Mouse (Mus musculus) ES-Bruce4 (cell line): ENCODE measurements around the gene Fuk. TPM values are rescaled to one million over a fixed set of nuclear protein-coding genes. Genes with fewer than 3 reads are reported as not detected.
"Not testable (repeated sequence)": the region's sequence is repeated elsewhere in the genome, so short reads cannot be mapped to it uniquely, and the experiment has no call there.

Source experiments
- H3K27ac ChIP-seq: 2 replicates; pipeline ENCODE4 v1.5.1; 2012; ENCODE audit warnings: low read length, inconsistent platforms; ENCODE audit not compliant: insufficient read depth
- H3K27me3 ChIP-seq: 2 replicates; pipeline ENCODE4 v1.6.1; 2012; ENCODE audit warnings: mild to moderate bottlenecking, low read length, inconsistent platforms; ENCODE audit not compliant: control insufficient read depth, poor library complexity, insufficient read depth, severe bottlenecking
- H3K36me3 ChIP-seq: 2 replicates; pipeline ENCODE4 v1.6.1; 2012; ENCODE audit warnings: inconsistent platforms, mild to moderate bottlenecking, low read length, moderate library complexity; ENCODE audit not compliant: control insufficient read depth, poor library complexity, insufficient read depth, severe bottlenecking
- H3K4me1 ChIP-seq: one replicate; pipeline ENCODE4 v1.8.1; 2011; ENCODE audit warnings: low read length; ENCODE audit not compliant: control insufficient read depth, insufficient read depth
- H3K4me3 ChIP-seq: 2 replicates; pipeline ENCODE4 v1.5.1; 2011; ENCODE audit warnings: low read depth, mild to moderate bottlenecking, low read length
- H3K9ac ChIP-seq: 2 replicates; pipeline ENCODE4 v1.6.1; 2012; ENCODE audit warnings: low read depth, mild to moderate bottlenecking, inconsistent platforms; ENCODE audit not compliant: poor library complexity, severe bottlenecking
- H3K9me3 ChIP-seq: replicated peaks from 2 replicates; pipeline ENCODE4 v1.6.1; 2012; ENCODE audit warnings: mild to moderate bottlenecking, low read length, inconsistent platforms; ENCODE audit not compliant: control insufficient read depth, poor library complexity, insufficient read depth, severe bottlenecking
- CTCF ChIP-seq: IDR thresholded peaks from one replicate; pipeline ENCODE4 v1.8.1; 2011; ENCODE audit warnings: low read depth, low read length
- EP300 ChIP-seq: IDR thresholded peaks from 2 replicates; pipeline ENCODE4 v1.6.1; 2011; ENCODE audit warnings: low read depth, low read length; ENCODE audit not compliant: insufficient read depth
- POLR2A ChIP-seq: IDR thresholded peaks from one replicate; pipeline ENCODE4 v1.8.1; 2011; ENCODE audit warnings: low read length; ENCODE audit not compliant: insufficient read depth
- polyA plus RNA-seq: library from polyadenylated mRNA; stranded (reverse); fragments of >200 nt; gene quantifications from 2 replicates; pipeline ENCODE4 v1.2.4, GENCODE M21; 2011; ENCODE audit warnings: low read depth; ENCODE audit not compliant: missing spikeins, insufficient read depth, insufficient read length

The Fuk gene
- polyA plus RNA-seq, 1 experiment = 14.8 TPM

- H3K9me3 ChIP-seq = no peaks in the 10 kb centered on the region
- H3K27me3 ChIP-seq = no peaks in the 10 kb centered on the region
- no peak for TF ChIP-seq POLR2A
- no peak for TF ChIP-seq EP300
- TF ChIP-seq CTCF = no peak
- H3K36me3 ChIP-seq = peaks cover 29% of the 10 kb centered on the region
- H3K4me1 ChIP-seq = no peaks in the 10 kb centered on the region
- no peak overlapping the region for H3K4me3 ChIP-seq
- no peak overlapping the region for H3K27ac ChIP-seq
- no peak overlapping the region for H3K9ac ChIP-seq
Observed at GRCm38 (mm10) chr8:110881741-110882310, 20.5 kb downstream of the Fuk start.

GRCm38 (mm10) chr8:110877862-110878261, 24.4 kb downstream of the Fuk start:
- no peak overlapping the region for H3K9ac ChIP-seq
- peaks cover 38% of the 10 kb centered on the region for H3K36me3 ChIP-seq
- H3K4me3 ChIP-seq = no peak overlapping the region
- H3K27me3 ChIP-seq = no peaks in the 10 kb centered on the region
- TF ChIP-seq POLR2A (no peak), EP300 (no peak), CTCF (no peak)
- no peak overlapping the region for H3K27ac ChIP-seq
- H3K4me1 ChIP-seq = no peaks in the 10 kb centered on the region
- H3K9me3 ChIP-seq = no peaks in the 10 kb centered on the region

- Histone ChIP-seq H3K4me3 (no peak overlapping the region), H3K4me1 (no peaks in the 10 kb centered on the region), H3K27me3 (no peaks in the 10 kb centered on the region), H3K9ac (no peak overlapping the region), H3K27ac (no peak overlapping the region), H3K36me3 (peaks cover 60% of the 10 kb centered on the region), H3K9me3 (no peaks in the 10 kb centered on the region)
- TF ChIP-seq EP300 (no peak), CTCF (no peak), POLR2A (no peak)
Observed at GRCm38 (mm10) chr8:110870501-110870900, 31.8 kb downstream of the Fuk start.

GRCm38 (mm10) chr8:110861347-110862025, 40.8 kb downstream of the Fuk start:
- not testable (repeated sequence) for H3K9me3 ChIP-seq, H3K27me3 ChIP-seq, H3K9ac ChIP-seq, H3K27ac ChIP-seq, H3K4me3 ChIP-seq, H3K4me1 ChIP-seq
- H3K36me3 ChIP-seq = peaks cover 70% of the 10 kb centered on the region

- Histone ChIP-seq H3K4me1 (no peaks in the 10 kb centered on the region), H3K36me3 (peaks cover 67% of the 10 kb centered on the region)
- TF ChIP-seq EP300 = no peak
- TF ChIP-seq CTCF = peak; percentile 29
Observed at GRCm38 (mm10) chr8:110859651-110860501, 42.4 kb downstream of the Fuk start.

GRCm38 (mm10) chr8:110856760-110857461, 45.4 kb downstream of the Fuk start:
- no peak for TF ChIP-seq EP300
- no peak for TF ChIP-seq CTCF
- TF ChIP-seq POLR2A = no peak
- no peak overlapping the region for H3K9ac ChIP-seq
- H3K27me3 ChIP-seq = no peaks in the 10 kb centered on the region
- peaks cover 77% of the 10 kb centered on the region for H3K36me3 ChIP-seq
- no peaks in the 10 kb centered on the region for H3K4me1 ChIP-seq
- H3K4me3 ChIP-seq = no peak overlapping the region
- H3K27ac ChIP-seq = no peak overlapping the region
- H3K9me3 ChIP-seq = no peaks in the 10 kb centered on the region

More at GRCm38 (mm10) chr8:110859651-110860501, 42.4 kb downstream of the Fuk start:
- H3K27ac ChIP-seq = no peak overlapping the region
- H3K27me3 ChIP-seq = no peaks in the 10 kb centered on the region
- no peak overlapping the region for H3K9ac ChIP-seq
- no peaks in the 10 kb centered on the region for H3K9me3 ChIP-seq
- no peak overlapping the region for H3K4me3 ChIP-seq

- peaks cover 83% of the 10 kb centered on the region for H3K36me3 ChIP-seq
- H3K27ac ChIP-seq, H3K9ac ChIP-seq, H3K4me3 ChIP-seq, H3K27me3 ChIP-seq, H3K4me1 ChIP-seq, H3K9me3 ChIP-seq: not testable (repeated sequence)
Observed at GRCm38 (mm10) chr8:110856073-110856472, 46.2 kb downstream of the Fuk start.
